Mouse (Mus musculus) olfactory bulb, adult 2 months (tissue): ENCODE data around the gene Tgoln1. TPM values are rescaled to one million over a fixed set of nuclear protein-coding genes. Genes with fewer than 3 reads are reported as not detected.
A peak's percentile ranks its signal among the peaks of the same experiment; 100 is the strongest.

Source experiments
- H3K27ac ChIP-seq: fragments of 200-500 bp; 2 replicates; pipeline ENCODE4 v1.5.1; 2012; ENCODE audit warnings: low read depth, low read length; ENCODE audit not compliant: insufficient read depth
- H3K4me1 ChIP-seq: fragments of 200-500 bp; 2 replicates; pipeline ENCODE4 v1.6.1; 2012; ENCODE audit warnings: low read length; ENCODE audit not compliant: control insufficient read depth, insufficient read depth
- H3K4me3 ChIP-seq: fragments of 200-500 bp; 2 replicates; pipeline ENCODE4 v1.5.1; 2012; ENCODE audit warnings: mild to moderate bottlenecking, low read depth, low read length, moderate library complexity; ENCODE audit not compliant: insufficient read depth
- CTCF ChIP-seq: fragments of 200-500 bp; IDR thresholded peaks from 2 replicates; pipeline ENCODE4 v1.5.1; 2012; ENCODE audit warnings: low read depth, mild to moderate bottlenecking, low read length, moderate library complexity; ENCODE audit not compliant: insufficient read depth
- POLR2A ChIP-seq: fragments of 200-500 bp; IDR thresholded peaks from 2 replicates; pipeline ENCODE4 v1.6.1; 2012; ENCODE audit warnings: mild to moderate bottlenecking, low read depth, low read length, moderate library complexity; ENCODE audit not compliant: insufficient read depth
- WGBS: fragments of 180-500 bp; shearing (Covaris S2); methylation state at CpG from one replicate; pipeline ENCODE4 v1.1.7; 2018; 5-methylcytosine and 5-hydroxymethylcytosine counted together
- polyA plus RNA-seq: library from polyadenylated mRNA; stranded (reverse); fragments of >200 nt; gene quantifications from 2 replicates; pipeline ENCODE4 v1.2.4, GENCODE M21; 2012; ENCODE audit warnings: low replicate concordance; ENCODE audit not compliant: missing spikeins, insufficient read depth, insufficient read length

Tgoln1 gene
- polyA plus RNA-seq, 1 experiment, result not detected

DNA sequence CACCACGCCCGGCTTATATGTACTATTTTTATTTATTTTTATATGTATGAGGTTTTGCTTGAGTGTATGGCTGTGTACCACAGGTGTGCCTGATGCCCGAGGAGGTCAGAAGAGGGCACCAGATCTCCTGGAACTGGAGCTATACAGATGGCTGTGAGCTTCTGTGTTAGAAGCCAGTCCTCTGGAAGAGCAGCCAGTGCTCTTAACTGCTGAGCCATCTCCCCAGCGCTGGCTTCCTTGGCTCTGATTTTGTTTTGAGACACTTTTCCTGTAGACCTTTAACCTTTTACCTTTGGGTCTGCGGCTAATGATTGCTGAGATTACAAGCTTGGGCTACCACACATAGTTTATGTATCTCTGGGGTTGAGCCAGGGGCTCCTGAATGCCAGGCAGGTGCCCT, 49.3 kb downstream of the Tgoln1 start:
- Histone ChIP-seq H3K4me3 (no peak overlapping the region), H3K4me1 (peaks cover 29% of the 10 kb centered on the region), H3K27ac (no peak overlapping the region)
- 92% methylated on average over 5 of the region's 5 CpGs for WGBS
- TF ChIP-seq POLR2A, result no peak
- TF ChIP-seq CTCF, result no peak

GRCm38 (mm10) chr6:72566044-72566443, 50.8 kb downstream of the Tgoln1 start:
- H3K4me3 ChIP-seq, result no peak overlapping the region
- H3K27ac ChIP-seq, result no peak overlapping the region
- TF ChIP-seq POLR2A (no peak), CTCF (peak; percentile 32; the same call in 1 of the 2 replicates)
- H3K4me1 ChIP-seq, result peaks cover 30% of the 10 kb centered on the region
- 2% methylated on average over 4 of the region's 4 CpGs for WGBS

GRCm38 (mm10) chr6:72565506-72565905, 51.3 kb downstream of the Tgoln1 start:
- WGBS, result 74% methylated on average over 7 of the region's 7 CpGs
- H3K4me1 ChIP-seq, result peaks cover 28% of the 10 kb centered on the region
- H3K27ac ChIP-seq, result no peak overlapping the region
- no peak overlapping the region for H3K4me3 ChIP-seq
- TF ChIP-seq CTCF, result no peak
- no peak for TF ChIP-seq POLR2A

- 35% methylated on average over 5 of the region's 5 CpGs for WGBS
- peak overlapping the region; percentile 77 for H3K27ac ChIP-seq
- no peak overlapping the region for H3K4me3 ChIP-seq
- no peak for TF ChIP-seq CTCF
- no peak for TF ChIP-seq POLR2A
- peaks cover 28% of the 10 kb centered on the region for H3K4me1 ChIP-seq
These were observed 53.9 kb downstream of the Tgoln1 start for GRCm38 (mm10) chr6:72562894-72563293.

- Histone ChIP-seq H3K27ac (peak overlapping the region; percentile 77), H3K4me1 (peaks cover 28% of the 10 kb centered on the region), H3K4me3 (no peak overlapping the region)
- 32% methylated on average over 6 of the region's 6 CpGs for WGBS
- TF ChIP-seq POLR2A (no peak), CTCF (no peak)
These were observed 54.3 kb downstream of the Tgoln1 start for GRCm38 (mm10) chr6:72562486-72562885.

DNA sequence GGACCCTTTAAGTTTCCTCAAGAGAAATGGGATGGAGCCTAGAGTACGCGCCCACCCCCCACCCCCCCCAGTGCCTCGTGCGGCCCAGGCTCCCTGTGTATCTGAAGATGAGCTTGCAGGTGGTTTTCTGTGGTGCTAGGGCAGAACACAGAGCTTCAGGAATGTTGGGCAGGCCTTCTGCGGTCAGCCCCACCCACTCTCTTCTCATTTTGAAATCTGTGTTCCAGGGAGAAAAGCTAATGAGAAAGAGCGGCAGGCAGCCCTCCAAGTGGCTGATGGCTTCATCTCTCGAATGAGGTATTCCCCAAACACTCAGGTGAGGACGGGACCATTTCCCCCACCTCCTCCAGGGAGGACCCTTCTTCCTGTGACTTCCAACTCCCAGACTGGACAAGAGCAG, 56.0 kb downstream of the Tgoln1 start:
- H3K4me1 ChIP-seq, result peaks cover 22% of the 10 kb centered on the region
- no peak overlapping the region for H3K27ac ChIP-seq
- TF ChIP-seq CTCF (no peak), POLR2A (no peak)
- WGBS, result 81% methylated on average over 8 of the region's 8 CpGs
- H3K4me3 ChIP-seq, result no peak overlapping the region

Other genes starting within 250 kb of the Tgoln1 start
- gene Vamp5, start 236.5 kb downstream of the Tgoln1 start, polyA plus RNA-seq, result not detected in 2 replicates
- gene Vamp8, start 226.3 kb downstream of the Tgoln1 start, polyA plus RNA-seq, result not detected in 2 replicates
- not detected in 2 replicates for gene Ggcx, start 202.7 kb downstream of the Tgoln1 start, polyA plus RNA-seq
- 274 and 557 TPM in 2 replicates for gene Mat2a, start 177.4 kb downstream of the Tgoln1 start, polyA plus RNA-seq
- not detected in 2 replicates for gene Sh2d6, start 95.3 kb downstream of the Tgoln1 start, polyA plus RNA-seq
- not detected in 2 replicates for gene Capg, start 72.6 kb downstream of the Tgoln1 start, polyA plus RNA-seq
- not detected in 2 replicates for gene Elmod3, start 18.6 kb downstream of the Tgoln1 start, polyA plus RNA-seq
- not detected in 2 replicates for gene Retsat, start 18.5 kb downstream of the Tgoln1 start, polyA plus RNA-seq
- gene Tcf7l1, start 172.3 kb upstream of the Tgoln1 start, polyA plus RNA-seq, result not detected in 2 replicates